Mouse (Mus musculus) liver, postnatal 0 days (tissue): Measurements from ENCODE around the gene Agbl5.

Experiments
- CTCF ChIP-seq: sonication (generic); IDR thresholded peaks from 2 replicates; pipeline ENCODE4 v1.5.1; 2016; ENCODE audit warnings: antibody characterized with exemption, low read depth
- EP300 ChIP-seq: IDR thresholded peaks from 2 replicates; pipeline ENCODE4 v1.6.1; 2016; ENCODE audit warnings: antibody characterized with exemption, low read depth, mild to moderate bottlenecking

DNA sequence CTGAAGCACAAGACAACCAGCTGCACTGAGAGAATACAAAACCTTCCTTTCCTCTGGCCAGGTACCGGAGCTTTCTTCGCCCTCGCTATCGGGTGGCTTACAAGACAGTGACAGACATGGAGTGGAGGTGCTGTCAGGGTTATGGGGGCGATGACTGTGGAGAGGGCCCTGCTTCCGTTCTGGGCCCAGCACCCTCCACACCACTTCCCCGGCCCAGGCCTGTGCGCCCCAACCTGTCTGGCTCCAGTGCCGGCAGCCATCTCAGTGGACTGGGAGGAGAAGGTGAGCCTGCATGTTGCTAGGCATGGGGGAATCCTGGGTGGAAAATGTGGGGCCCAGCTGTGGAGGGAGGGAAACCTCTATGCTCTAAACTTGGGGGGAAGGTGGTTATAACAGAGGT is 27.0 kb downstream of the Agbl5 start:
- TF ChIP-seq CTCF = no peak
- no peak for TF ChIP-seq EP300
